Mouse (Mus musculus): Measurements from ENCODE around the gene Slc8b1.

DNA sequence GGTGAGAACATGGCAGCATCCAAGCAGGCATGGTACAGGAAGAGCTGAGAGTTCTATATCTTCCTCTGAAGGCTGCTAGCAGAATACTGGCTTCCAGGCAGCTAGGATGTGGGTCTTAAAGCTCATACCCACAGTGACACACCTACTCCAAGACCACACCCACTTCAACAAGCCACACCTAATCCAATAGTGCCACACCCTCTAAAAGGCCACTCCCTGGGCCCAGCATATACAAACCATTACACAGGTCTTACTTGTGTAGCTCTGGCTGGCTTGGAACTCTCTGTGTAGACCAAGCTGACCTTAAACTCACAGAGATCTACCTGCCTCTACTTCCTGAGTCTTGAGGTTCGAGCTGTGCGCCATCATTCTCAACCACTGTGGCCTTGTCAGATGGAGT lies 13.8 kb downstream of the Slc8b1 start:
- TF ChIP-seq CTCF (IDR thresholded peaks at IDR 0.05; ENCODE audit: control insufficient read depth, insufficient read depth, insufficient replicate concordance, low read depth, low read length) (no peak), POLR2A (IDR thresholded peaks at IDR 0.05; ENCODE audit: control insufficient read depth, low read depth, low read length) (no peak)

Measured in testis, adult 2 months (tissue).